Mouse (Mus musculus): ENCODE measurements around the gene Wwox.
A peak's percentile ranks its signal among the peaks of the same experiment; 100 is the strongest.

Gene Wwox

DNA sequence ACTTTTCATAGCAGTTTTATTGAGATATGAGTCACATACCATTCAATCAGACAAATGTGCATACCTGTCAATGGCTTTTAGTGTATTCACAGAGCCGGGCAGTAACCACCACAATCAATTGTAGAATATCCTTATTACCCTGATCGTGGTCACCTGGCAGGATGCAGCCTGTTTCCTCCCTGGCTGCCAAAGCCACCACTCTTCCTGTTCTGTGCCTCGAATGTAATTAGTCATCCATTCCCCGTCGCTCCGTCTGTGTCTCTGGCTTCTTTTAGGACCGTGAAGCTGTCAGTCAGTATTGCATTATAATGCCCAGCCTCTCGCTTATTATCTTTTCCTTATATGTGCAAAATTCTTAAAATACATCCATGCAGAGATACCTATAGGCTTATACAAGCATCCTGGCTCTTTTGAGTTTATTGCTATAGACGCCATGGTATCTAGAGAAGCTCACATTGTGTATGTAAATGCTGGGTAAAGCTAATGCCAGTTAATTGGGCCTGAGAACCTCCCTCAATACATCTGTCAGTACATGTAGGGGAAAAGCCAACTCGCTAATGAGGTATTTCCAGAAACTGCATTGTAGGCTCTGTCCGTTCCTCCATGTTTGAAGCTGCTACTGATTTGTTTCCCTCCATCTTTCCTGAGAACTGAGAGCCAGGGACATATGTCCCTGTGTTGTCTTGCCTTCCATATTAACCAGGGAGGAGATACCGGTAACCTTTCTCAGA is 303.9 kb downstream of the Wwox start:
- DNase-seq (ENCODE audit: low read depth): no peak

DNA sequence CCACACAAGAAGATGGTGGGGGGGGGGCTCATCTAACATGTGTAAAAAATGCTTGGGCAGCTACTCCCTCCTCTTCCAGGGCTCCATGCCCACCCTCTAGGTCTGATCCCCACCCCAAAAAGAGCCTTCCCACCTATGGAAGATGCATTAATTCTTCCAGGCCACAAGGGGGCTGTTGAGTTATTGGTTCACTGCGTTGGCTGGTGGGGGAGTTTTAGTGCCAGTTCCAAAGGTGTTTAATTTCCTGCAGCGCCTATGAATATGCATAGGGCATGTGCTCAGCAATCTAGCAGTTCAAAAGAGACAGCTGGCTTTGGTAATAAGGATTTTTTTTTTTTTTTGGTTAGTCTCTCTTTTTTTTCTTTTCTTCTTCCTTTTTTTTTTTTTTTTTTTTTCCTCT is 306.9 kb downstream of the Wwox start:
- DNase-seq (ENCODE audit: low read depth): no peak

DNA sequence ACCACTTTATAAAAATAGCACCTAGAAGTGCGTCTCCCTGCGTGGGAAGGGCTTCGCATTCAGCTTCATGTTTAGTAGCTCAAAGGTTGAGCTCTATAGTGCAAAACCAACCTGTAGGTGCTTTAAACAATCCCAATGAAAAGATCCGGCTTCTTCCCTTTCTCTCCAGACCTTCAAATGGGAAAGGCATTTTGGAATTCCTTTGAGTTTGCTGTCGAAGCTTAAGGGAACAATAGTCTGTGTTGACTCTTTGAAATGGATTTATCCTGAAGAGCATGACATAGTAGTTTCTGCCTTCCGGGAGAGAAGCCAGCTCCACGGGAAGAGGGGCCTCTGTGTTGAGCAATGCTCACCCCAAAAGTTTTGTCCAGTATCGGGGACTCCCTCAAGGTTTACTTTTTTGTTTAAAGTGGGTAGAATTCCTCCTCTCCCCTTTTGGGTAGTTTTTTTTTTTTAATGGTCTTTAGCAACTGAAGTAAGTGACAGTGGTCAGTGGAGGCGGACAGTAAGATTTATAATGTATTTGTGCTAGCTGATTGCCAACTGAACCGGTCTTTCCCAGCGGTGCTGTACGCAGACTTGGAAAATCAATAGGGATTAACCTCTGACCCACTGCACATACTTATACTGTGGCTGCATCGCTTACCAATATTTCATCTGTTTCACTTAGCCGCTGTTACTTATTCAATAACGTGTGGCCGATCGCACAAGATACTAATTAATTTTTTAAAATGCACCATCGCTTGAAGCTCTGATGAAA is 312.1 kb downstream of the Wwox start:
- DNase-seq (ENCODE audit: low read depth): no peak

DNA sequence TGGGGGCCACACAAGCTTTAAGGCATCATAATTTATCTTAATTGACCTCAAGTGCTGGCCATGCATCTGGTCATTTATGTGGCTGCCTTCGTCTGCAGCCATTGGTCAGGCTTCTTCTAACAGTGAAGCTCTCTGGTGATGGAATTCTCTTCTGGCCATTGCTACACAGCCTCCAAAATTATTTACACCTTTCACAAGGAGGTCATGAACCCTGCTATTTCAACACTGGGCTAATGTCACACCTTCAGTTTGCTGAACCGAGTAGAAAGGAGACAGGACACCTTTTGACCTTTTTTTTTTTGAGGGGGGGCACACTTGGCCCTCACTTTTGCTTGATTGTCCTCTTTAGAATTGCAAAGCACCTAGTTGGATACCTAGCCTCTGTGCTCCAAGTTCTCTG is 320.2 kb downstream of the Wwox start:
- no peak for DNase-seq (ENCODE audit: low read depth)

DNA sequence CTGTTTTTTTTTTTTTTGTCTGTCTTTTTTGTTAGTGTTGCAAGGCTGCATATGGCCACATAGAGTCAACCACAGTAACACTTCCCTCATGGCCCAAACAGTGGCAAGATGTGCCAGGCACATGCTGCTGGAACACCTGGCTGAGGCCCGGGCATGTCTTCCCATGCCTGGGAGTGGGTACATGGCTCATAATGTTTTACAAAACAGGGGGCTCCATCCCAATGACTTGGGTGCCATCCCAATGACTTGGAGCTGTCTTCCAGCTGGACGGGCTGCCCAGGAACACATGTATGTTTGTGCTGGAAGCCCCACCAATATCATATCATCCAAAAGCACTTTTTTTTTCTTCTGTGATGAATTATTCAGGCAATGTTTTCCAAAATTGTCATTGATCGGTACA is 329.1 kb downstream of the Wwox start:
- DNase-seq (ENCODE audit: low read depth): no peak

DNA sequence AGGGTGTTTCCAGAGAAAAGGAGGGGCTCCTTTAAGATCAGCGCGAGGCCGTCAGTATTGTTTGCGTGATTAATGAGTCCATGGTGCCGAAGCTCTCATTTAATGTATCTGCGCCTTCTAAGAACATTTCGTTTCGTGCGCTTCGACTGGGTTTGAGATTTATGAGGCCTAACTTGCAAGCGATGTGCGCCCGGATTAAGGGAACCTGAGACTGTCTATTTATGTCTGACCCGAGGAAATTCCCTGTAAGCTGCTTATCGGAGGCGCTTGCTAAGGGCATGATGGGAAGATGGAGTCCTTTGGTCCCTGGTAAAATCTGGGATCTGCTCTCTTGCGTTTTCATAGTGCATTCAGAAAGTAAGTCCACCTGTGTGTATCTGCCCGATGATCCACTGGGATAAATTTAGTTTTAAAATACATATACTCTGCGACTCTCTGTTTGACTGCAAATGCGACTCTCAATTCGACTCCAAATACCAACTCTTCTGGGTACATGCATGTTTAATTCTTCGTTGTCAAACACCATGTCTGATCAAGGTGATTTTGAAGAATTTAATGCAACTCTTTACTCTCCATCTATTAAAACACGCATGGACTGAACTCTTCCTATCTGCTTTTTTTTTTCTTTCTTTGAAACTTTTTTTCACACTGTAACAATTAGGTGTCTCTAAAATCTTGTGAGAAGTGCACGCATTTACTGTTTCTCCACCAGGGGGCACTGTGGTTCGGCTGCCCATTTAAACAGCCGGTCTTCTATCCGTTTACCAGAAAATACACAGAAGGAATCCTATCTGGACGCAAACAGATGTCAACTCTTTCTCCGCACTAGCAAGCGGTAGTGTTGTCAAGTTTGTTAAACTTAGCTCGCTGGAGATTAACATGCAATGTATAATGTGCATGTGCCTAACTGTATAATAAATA is 331.7 kb downstream of the Wwox start:
- DNase-seq (ENCODE audit: low read depth): peak; percentile 86

DNA sequence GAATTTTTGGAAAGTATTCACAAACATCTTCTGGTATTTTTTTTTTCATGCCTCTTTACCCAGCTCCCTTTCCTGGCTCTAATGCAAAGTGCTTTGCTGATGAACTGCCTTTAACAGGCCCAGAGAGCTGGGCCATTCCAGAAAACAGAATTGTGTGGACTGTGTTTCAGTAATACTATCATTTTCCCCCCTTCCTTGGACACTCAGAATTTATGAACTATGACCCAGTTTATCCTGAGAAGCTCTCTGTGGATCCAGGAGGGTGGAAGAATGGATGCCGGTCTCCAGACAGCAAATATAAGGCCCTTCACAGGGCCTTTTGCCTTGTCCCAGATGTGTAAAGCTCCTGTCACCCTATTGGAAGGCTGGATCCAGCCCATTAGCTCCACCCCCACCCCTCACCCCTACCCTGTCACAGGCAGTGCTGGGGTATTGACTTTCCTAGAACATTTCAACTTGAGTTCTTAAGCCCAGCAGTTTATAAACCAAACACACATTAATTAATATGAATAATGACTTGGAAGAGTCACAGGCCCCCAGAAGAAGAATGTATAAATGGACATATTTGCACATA is 332.9 kb downstream of the Wwox start:
- DNase-seq (ENCODE audit: low read depth): no peak

DNA sequence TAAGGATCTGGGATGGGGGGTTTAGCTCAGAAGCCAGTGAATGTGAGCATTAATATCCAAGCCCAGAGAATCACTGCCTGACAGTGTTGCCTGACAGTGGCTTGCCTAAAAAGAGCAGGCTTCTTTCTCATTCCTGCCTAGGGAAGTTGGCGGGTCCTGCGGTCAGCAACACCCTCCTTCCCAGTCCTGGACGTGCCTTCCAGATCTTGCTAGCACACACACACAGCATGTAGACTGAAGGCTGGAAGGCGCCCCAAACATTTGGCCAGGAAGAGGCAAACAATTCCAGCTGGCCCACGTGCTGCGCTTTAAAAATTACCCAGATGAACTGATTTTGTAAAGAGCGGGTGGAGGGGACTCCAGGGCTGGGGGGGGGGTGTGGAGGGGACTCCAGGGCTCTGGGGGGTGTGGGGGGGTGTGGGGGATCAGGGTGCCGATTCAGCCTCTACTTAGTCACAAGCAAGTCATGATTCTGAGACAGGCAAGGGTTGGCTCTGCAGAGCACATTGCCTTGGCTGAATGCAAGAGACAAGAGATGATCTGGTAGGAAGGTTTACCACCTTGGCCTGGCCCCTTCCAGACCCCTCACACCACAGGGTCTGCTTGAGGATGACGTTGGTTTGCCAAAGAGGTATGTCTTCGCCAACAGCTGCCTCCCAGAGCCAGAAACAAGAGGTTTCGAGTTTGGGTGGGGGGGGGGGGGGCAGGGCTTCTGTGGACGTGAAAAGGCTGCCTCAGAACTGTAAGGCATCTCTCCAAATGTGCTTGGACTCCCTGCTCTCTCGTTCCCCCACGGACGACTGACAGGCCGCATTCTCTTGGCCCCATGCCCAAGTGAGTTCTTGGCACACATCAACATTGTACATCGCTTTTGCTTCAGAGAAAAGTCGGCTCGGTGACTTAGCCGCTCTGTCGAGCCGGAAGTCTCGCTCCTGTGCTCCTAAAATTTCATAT is 334.3 kb downstream of the Wwox start:
- DNase-seq (ENCODE audit: low read depth): peak; percentile 43

DNA sequence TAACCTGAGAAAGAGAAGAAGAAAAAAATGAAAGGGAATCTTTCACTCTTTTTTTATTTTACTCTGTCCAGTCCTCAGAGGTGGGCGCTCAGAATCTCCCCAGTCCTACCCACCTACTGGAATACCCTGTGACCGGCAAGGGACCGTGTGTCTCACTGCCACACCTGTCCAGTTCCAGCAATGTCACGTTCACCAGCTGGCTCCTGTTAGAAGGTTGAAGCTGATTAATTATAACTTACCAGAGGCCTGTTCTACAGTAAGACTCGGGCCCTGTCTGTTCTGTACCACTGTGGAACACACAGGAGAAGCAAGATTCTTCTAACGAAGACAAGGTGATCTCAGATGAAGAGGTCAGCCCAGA is 334.9 kb downstream of the Wwox start:
- no peak for DNase-seq (ENCODE audit: low read depth)

DNA sequence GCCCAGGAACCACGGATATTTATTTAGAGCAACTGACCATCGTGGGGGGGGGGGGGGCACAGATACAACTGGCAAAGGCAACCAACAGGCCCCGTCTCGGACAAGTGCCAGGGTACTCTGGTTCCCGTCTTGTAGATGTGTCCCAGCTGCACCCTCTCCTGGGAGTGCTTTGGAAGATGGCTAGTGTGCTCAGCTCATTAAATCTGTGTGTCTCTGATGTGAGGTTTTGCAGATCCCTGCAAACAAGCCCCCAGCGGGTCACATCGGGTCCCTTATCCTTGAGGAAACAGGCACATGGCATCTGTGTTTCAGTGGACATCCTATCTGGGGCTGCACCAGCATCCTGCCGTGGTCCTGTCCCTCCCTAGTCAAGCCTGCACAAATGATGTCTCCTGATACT is 336.1 kb downstream of the Wwox start:
- DNase-seq (ENCODE audit: low read depth): no peak

DNA sequence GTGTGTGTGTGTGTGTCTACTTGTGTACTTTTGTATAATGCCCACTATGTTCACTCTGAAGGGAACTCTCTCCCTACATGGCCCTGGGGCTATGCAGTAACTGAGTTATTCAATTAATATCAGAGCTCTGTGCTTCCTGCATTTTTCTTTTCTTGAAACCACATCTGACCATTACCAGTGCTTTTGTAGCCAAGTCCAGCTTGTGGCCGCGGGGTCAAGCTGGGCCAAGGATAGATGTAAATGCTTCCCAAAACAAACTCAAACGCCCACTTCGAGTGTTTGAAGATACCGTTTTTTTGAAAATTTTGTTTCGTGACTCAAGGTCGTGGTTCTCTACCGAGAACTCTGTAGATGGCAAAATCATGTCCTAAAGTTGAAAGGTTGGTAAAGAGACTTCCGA is 337.2 kb downstream of the Wwox start:
- DNase-seq (ENCODE audit: low read depth): no peak

DNA sequence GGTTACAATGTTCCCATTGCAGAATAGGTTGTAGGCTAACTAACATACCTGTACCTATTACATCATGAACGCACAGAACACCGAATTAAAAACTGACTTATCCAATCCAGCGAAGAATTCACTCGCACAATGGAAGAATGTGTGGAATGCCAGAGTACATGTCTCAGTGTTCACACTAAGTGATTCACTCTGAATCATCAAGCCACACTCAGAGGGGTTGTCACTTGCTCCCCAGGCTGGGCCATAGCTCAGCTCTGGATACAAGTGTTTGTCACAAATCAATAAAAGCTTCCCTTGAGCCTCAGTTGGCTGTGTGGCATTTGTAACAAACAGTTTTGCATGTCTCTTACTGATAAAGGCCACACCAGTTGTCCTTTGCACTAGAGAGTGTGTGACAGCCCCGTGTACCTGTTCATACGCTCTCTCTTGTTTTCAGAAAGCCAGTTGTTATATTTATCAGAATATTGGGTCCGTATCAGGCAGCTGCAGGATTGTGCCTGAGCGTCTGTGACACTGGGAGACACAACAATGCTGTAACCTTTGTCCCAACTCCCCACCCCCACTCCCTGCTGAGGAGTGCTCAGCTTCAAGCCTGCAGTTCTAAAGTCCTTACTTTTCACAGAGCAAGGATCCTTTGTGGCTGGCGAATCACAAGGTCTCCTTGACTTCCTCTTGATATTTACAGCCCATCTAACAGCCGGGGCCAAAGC is 338.0 kb downstream of the Wwox start:
- DNase-seq (ENCODE audit: low read depth): peak; percentile 25

DNA sequence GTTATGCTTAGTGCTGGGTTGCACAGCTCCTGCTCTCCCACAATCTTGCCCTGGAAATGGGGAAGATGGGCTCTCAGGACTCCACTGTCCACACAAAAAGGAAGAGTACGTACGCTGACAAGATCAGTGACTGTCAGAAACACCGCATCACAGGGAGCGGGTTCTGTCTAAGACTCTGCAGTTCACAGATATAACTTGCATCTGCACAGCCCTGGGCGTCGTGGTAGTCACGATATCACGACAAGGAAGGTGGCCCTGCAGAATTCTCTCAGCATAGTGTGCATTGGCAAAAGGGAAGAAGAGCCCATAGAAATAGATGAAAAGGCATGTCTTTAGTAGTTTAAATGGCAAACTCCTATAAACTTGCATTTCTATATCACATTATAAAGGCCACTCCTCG is 339.5 kb downstream of the Wwox start:
- DNase-seq (ENCODE audit: low read depth): no peak

DNA sequence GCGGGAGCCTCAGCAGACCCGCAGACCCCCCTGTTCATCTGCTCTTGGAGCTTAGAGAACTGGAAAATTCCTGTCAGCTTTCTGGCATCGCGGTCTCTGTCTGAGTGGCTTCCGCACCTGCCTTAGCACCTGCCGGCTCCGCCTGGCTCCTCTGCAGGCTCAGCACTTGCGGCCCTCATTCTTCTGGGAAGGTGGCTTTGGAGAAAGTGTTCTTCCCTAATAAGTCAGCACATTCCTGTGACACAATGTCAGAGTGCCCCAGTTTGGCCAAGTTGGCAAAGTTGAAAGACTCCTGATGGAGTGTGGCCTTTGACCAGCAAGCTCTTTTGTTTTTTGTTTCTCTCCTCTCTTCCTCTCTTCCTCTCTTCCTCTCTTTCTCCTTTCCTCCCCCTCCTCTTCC is 343.9 kb downstream of the Wwox start:
- no peak for DNase-seq (ENCODE audit: low read depth)

DNA sequence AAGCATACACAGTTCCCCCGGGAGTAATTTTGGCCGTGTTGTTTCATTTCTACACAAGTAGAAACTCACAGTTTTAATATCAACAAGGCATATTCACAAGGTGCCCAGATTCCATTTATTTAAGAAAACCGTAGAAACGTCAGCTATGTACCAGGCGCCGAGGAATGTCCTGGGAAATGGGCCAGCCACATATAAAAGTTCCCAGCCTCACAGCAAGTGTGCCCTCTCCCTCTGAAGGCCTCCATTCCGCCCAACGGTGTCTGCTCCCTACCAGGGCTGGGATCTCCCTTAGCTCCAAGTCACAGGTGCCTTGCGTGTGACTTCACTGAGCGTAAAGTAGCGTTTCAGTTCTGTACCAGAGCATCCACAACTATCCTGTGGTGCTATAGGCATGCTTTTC is 346.4 kb downstream of the Wwox start:
- no peak for DNase-seq (ENCODE audit: low read depth)

DNA sequence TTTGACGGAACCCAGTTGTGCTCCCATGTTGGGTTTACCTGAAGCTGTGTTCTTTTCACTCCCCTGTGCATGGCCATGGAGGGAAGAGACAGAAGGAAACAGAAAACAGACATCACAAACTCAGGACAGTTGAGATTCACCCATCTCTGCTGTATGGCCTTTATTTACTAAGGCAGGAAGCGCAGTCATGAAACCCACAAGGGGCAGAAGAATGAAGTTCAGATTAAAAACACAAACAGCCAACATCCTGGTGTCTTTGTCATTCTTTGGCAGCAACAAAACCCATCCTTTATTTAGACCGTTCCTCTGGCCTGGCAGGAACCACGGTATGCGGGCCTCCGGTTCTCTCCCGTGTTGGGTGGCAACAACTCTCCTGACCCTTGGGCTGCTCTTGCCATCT is 350.2 kb downstream of the Wwox start:
- no peak for DNase-seq (ENCODE audit: low read depth)

DNA sequence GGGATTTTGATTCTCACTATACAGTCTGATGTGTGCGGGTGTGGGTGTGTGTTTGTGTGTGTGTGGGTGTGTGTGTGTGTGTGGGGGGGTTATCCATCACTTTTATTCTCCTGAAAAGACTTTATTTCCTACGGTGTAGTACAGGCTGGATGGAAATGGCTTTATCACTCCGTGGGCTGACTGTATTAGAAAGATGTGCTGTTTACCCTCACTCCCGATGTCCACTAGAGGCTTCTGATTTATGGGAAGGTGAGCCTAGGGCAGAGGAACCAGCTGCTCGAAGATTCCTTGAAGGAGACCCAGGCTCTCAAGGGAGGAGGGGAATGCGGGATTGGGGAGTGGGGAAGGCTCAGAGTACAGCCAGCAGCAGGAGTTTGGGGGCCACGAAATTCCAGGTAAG is 351.3 kb downstream of the Wwox start:
- DNase-seq (ENCODE audit: low read depth): no peak

DNA sequence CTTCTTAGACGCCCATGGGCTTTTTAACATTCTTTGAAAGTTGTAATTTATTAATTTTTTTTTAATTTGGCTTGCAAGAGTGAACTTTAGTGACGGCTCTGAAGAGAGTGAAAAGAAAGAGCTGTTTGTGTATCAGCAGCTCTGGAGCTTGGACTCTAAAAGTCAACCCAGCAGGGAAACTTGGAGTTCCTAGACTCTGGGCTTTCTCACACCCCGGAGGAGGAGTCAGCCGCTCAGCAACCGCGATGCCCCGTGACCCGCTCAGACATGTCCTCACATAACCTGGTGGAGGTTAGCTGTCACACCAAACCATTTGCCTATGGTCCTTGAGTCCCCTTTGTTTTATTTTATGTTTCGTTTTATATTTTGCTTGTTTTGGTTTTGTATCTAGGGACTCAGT is 354.2 kb downstream of the Wwox start:
- DNase-seq (ENCODE audit: low read depth): no peak

DNA sequence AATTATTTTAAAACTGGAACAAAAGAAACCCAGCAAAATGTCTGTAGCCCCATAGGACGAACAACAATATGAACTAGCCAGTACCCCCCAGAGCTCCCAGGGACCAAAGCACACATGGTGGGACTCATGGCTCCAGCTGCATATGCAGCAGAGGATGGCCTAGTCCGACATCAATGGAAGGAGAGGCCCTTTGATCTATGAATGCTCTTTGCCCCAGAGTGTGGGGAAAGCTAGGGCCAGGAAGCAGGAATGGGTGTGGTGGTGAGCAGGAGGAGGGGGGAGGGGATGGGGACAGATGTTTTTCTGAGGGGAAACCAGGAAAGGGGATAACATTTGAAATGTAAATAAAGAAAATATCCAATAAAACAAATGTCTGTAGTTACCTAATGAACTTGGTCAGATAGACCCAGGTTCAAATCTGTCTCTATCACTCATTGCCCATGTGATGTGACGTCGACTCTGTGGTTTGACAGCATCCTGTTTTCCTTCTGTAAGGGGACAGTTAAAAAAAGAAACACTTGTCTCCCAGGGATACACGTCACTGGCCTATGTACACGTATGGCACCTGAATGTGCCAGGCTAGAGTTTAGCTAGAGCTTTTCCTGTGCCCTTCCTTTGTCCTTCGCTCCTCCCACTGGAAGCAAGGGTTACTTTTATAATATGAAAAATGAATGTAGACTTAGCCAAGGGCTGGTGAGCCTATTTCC is 362.1 kb downstream of the Wwox start:
- DNase-seq (ENCODE audit: low read depth): no peak

DNA sequence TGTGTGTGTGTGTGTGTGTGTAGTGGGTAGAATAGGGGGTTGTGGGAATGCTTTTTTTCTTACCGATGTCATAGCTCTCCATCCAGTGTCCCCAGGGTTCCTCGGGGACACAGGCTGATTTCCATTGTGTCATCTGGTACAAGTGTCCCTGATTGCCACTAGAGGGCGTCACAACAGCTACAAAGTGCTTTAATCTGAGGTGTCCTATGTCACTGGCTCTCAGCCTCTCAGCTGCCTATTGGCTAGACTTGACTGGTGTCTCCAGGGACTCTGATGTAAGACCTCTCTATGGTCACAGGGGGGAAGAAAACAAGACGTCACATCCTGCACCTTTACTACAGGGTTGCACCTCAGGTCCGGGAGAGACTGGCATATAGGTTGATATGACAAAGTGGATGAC is 363.7 kb downstream of the Wwox start:
- no peak for DNase-seq (ENCODE audit: low read depth)
